In genomic region chr2:6478361-6478965, GRCm38 (mm10) we compare ENCODE assay signal across 9 mouse cellular contexts.
DNase-seq lines count a peak whose midpoint lies in the region; ATAC-seq lines count a peak whose summit lies in the region.
"Had no signal": no experiment of that assay in that cellular context is flagged by ENCODE, and none has a peak within 500 bp of the region (broad histone marks: within the 10 kb centered on the region; RNA-seq: fewer than 3 reads in every experiment).

No protein-coding gene starts in this region.

- 54% methylated on average over 16 of the region's 16 CpGs for WGBS in intestine, embryonic 16.5 days

- no peak overlapping the region for H3K4me2 ChIP-seq in intestine, embryonic 16.5 days (ENCODE audit: low read depth, low read length)

- H3K9me3 ChIP-seq in intestine, embryonic 16.5 days (ENCODE audit: control insufficient read depth, low read length), result no peaks in the 10 kb centered on the region

- H3K36me3 ChIP-seq in intestine, embryonic 16.5 days (ENCODE audit: control insufficient read depth, insufficient read depth, low read length), result no peaks in the 10 kb centered on the region

- H3K9ac ChIP-seq in intestine, embryonic 16.5 days (ENCODE audit: low read depth, low read length), result no peak overlapping the region

- H3K4me3 ChIP-seq in intestine, embryonic 16.5 days (ENCODE audit: low read length), result no peak overlapping the region

- peak; percentile 35 to 41 for DNase-seq in left cerebral cortex, adult 18-20 months (ENCODE audit: low spot score in 2 of 2)
- no peak for DNase-seq in left cerebral cortex, adult 8-10 months (ENCODE audit: low spot score in 2 of 2)
- DNase-seq in T-cell, adult 2 months (ENCODE audit: low spot score), result peak; percentile 86
- DNase-seq in heart, adult 9 months (ENCODE audit: low spot score in 2 of 2), result peak; percentile 72 to 77
- DNase-seq in lung, postnatal 25 days (ENCODE audit: low spot score), result peak; percentile 62
- peak; percentile 8 to 29 for DNase-seq in thymus, postnatal 36 days
- no peak for DNase-seq in spleen, adult 18-20 months

- H3K4me1 ChIP-seq in intestine, embryonic 16.5 days (ENCODE audit: control insufficient read depth, insufficient read depth, low read length), result peaks cover 12% of the 10 kb centered on the region

- peak overlapping the region; percentile 80 for H3K27ac ChIP-seq in intestine, embryonic 16.5 days (ENCODE audit: low read length)

- no peaks in the 10 kb centered on the region for H3K27me3 ChIP-seq in intestine, embryonic 16.5 days (replicated peaks; ENCODE audit: control insufficient read depth, insufficient read depth, low read length)
- H3K27me3 ChIP-seq: Patski had no signal

- peak; percentile 12; the same call in 1 of the 2 replicates for ATAC-seq in intestine, embryonic 16.5 days
- ATAC-seq: Patski had no signal

Comparison
In these comparisons a context has a peak if more than half of its experiments do, and no peak if none do; other contexts are left out.
1. DNase-seq: peak in left cerebral cortex, adult 18-20 months (2 of 2), T-cell, adult 2 months (single experiment), heart, adult 9 months (2 of 2), lung, postnatal 25 days (single experiment) and thymus, postnatal 36 days (2 of 2); none in left cerebral cortex, adult 8-10 months (0 of 2) and spleen, adult 18-20 months (0 of 2).